Mouse (Mus musculus) G1E-ER4 (cell line): Measurements from ENCODE around the gene Zfp628. TPM values are rescaled to one million over a fixed set of nuclear protein-coding genes. Genes with fewer than 3 reads are reported as not detected.

Experiments
- GATA1 ChIP-seq: IDR thresholded peaks from one replicate; pipeline ENCODE4 v1.8.0; 2012; ENCODE audit warnings: low read length, inconsistent platforms
- polyA plus RNA-seq: library from polyadenylated mRNA; stranded (reverse); fragments of >175 nt; gene quantifications from 2 replicates; pipeline ENCODE4 v1.2.3, GENCODE M21; 2012

Gene Zfp628
- polyA plus RNA-seq, 1 experiment: 57.2 TPM

DNA sequence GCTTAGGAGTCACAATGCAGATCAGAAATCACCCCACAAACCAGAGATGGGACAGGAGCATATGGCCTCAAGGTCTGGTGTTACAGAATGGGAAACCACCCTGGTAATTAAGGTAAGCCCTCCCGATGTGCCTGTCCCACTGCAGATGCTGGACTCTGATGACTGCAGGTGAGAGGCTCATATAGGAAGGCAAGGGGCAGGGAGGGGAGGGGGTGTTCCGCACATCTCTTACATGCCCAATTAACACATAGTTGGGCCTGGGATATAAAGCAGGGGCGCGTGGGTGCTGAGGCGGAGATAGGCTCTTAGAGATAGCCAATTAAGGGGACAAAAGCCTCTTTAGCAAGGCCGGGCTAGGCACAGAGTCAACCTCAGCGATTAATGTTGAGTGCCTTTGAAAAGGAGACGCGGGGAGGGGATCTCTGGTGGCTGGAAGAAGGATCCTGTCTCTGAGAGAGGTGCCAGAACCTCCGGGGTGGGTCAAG, 8.5 kb upstream of the Zfp628 start, which contains the start of gene Gm36210:
Gene Gm36210 (minus strand): TSS at position 51 of the 485 bp plus-strand sequence.
- no peak for TF ChIP-seq GATA1

DNA sequence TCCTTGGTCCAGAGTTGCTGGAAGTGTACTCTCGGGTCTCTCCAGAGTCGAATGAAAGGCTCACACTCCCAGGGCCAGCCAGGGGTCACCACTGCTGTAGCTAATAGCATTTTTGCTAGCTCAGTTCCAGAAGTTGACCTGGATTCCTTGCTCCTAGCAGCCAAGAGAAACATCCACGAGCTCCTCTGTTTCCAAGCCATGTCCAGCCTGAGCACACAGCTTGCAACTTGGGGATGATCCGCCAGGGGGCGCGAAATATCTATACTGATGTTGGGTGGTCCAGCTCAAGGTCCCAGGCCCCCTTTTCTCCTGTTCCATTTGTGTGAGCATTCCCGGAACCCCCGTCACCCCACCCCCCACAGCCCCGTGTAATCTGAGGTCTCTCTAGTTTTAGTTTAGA, 3.5 kb upstream of the Zfp628 start:
- no peak for TF ChIP-seq GATA1

DNA sequence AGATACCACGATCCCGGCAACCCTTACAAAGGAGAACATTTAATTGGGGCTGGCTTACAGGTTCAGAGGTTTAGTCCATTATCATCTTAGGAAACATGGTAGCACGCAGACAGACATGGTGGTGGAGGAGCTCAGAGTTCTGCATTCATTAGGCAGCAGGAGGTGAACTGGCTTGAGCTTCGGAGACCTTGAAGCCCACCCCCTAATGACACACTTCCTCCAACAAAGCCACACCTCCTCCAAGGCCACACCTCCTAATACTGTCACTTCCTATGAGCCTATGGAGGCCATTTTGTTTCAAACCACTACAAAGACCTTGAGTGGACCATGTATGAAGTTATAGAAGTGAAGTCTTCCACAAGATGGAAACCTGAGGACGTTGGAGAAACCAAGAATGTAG, 2.8 kb upstream of the Zfp628 start:
- TF ChIP-seq GATA1: no peak

DNA sequence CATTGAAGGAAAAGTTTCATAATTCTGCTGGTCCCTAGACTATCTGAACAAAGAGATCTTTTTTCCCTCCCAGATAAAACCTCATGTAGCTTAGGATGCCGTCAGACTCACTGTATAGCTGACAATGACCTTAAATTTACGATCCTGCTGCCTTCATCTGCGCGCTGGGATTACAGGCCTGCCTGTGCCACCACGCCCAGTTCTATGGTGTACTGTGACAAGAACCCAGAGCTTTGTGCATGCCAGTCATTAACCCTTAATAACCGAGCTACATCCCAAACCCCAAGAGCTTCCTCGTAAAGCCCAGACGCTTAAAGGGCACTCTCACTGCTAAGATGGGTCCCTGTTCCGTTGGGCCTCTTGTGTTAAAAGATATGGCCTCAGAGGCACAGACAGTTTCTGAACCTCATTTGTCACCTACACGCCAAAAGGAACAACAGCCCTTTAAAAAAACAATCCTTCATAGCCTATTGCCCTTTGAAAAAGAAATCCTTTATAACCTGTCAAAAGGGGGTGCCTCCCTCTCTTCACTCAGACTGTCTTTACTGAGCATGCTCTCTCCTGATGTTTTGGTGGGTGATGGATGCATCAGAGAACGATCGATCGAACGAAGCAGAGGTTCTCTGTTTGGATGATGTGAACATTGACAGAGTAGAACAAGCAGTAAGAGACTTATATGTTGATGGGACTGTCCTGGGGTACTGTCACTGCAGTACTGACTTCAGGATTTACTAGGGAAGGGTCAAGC, 826 bp downstream of the Zfp628 start:
- no peak for TF ChIP-seq GATA1

DNA sequence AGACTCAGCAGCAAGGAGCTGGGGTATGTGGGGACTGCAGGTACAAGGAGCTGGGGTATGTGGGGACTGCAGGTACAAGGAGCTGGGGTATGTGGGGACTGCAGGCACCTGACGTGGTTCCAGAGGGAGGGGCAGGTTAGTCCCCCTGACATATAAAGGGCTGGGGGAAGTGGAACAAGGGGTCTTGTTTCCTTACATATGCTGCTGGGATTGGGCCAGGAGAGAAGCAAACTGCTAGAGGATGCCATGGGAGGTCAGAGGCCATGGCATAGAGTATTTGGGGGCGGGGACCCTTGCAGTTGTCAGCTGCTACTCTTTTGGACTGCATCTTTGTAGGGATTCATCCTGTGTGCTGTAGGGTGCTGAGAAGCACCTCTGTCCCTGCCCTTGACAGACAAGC, 2.5 kb downstream of the Zfp628 start:
- TF ChIP-seq GATA1: no peak

DNA sequence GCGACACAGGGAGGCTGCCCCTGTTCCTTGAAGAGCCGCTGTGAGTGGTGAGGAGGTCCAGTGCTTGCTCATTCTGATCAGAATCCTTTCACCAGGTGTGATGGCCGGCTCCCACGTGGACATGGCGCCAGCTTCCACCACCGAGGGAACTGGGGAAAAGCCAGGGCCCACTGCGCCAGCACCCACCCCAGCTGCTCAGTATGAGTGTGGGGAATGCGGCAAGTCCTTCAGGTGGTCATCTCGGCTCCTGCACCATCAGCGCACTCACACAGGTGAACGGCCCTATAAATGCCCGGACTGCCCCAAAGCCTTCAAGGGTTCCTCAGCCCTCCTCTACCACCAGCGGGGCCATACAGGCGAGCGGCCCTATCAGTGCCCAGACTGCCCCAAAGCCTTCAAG, 3.7 kb downstream of the Zfp628 start:
- TF ChIP-seq GATA1: no peak

DNA sequence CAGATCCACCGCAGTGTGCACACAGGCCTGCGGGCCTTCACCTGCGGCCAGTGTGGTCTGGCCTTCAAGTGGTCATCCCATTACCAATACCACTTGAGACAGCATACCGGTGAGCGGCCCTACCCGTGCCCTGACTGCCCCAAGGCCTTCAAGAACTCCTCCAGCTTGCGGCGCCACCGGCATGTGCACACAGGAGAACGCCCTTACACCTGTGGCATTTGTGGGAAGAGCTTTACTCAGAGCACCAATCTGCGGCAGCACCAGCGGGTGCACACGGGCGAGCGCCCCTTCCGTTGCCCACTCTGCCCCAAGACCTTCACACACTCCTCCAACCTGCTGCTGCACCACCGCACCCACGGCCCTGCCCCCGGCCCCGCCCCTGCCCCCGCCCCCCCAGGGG, 4.1 kb downstream of the Zfp628 start:
- no peak for TF ChIP-seq GATA1

DNA sequence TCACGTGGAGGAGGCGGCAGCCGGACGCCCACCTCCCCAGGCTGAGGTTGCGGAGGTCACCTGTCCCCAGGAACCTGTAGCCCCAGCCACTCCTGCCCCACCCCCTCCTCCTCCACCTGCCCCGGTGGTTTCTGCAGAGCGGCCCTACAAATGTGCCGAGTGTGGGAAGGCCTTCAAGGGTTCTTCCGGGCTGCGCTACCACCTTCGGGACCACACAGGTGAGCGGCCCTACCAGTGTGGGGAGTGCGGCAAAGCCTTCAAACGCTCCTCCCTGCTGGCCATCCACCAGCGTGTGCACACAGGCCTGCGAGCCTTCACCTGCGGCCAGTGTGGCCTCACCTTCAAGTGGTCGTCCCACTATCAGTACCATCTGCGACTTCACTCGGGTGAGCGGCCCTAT, 5.0 kb downstream of the Zfp628 start:
- TF ChIP-seq GATA1: no peak

DNA sequence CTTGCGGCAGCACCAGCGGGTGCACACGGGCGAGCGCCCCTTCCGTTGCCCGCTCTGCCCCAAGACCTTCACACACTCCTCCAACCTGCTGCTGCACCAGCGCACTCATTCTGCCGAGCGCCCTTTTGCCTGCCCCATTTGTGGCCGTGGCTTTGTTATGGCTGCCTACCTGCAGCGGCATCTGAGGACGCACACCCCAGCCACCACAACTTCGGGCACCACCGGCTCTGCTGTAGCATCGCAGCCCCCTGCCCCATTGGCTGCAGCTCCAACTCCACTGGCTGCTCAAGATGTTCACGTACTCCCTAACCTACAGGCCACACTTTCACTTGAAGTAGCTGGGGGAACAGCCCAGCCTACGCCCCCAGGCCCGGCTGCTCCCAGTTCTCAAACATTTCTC, 5.5 kb downstream of the Zfp628 start:
- no peak for TF ChIP-seq GATA1

DNA sequence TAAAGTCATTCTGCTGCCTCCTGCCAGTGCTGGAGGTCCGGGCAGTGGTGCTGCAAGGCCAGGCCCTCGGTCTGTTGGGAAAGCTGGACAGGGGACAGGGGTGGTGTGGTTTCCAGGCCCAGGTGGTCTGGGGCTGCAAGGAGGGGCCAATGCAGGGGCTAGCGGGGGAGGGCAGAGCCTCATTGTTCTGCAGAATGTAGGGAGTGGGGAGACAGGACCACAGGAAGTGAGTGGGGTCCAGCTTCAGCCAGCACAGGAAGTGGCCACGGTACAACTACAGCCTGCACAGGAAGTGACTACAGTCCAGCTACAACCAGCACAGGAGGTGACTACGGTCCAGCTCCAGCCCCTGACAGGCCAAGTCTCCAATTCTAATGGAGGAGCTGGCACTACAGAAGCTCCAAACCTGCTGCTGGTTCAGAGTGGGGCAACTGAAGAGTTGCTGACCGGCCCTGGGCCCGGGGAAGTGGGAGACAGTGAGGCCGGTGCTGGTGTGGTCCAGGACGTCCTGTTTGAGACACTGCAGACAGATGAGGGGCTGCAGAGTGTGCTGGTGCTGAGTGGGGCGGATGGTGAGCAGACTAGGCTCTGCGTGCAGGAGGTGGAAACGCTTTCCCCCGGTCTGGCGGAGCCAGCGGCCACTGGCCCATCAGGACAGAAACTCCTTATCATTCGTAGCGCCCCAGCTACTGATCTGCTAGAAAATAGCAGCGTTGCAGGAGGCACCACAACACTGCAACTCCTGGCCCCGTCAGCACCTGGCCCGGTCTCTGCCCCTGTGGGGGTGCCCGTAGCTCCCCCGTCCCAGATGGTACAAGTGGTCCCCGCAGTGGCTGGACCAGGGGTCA, 6.2 kb downstream of the Zfp628 start:
- no peak for TF ChIP-seq GATA1

DNA sequence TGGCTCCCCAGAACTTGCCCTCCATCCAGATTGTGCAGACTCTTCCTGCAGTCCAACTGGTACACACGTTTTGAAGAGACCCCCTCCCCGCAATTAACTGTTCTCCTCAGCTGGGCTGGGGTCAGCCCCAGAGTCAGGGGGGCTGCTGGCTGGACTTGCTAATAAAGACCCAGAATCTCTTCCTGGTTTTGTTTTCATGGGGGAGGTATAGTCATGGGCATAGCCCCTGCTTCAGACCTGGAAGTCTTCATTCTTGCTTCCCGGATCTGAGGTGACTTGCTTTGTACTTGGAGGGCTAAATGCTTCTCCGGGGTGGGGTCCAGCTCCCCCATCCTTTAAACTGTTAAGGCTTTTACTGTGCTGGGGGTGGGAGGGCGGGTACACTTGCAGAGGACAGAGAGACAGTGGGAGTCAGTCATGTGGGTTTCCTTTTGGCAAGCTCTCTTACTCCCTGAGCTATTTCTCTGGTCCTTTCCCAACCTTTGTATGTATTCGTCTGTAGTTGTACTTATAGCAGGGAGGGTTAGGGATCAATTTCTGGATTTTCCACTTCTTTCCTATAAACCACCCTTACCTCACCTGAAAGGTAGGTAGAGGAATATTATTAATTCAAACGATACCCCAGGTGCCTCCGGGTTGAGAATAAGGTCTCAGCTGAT, 6.9 kb downstream of the Zfp628 start, which contains the start of gene Nat14:
Gene Nat14 (plus strand): TSS at position 205 of the 659 bp plus-strand sequence.
- no peak for TF ChIP-seq GATA1

DNA sequence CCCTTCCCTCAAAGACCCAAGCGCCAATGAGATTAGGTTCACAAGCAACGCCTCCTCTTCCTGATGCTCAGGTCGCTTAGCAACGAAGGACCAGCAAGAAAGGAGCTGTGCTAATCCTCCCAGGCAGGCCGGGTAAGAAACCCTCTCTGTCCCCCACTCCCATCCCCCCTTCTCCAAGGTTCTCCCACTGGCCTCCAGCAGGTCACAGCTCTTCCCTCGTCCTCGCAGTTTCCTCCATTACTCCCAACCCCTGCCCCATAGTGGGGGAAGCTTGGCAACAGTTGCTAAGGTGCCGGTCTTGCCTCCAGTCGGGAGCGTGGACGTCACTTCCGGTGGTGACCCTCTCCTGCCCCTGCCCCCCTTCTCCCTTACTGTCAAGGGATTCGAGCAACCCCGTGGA, 7.5 kb downstream of the Zfp628 start:
- TF ChIP-seq GATA1: no peak

DNA sequence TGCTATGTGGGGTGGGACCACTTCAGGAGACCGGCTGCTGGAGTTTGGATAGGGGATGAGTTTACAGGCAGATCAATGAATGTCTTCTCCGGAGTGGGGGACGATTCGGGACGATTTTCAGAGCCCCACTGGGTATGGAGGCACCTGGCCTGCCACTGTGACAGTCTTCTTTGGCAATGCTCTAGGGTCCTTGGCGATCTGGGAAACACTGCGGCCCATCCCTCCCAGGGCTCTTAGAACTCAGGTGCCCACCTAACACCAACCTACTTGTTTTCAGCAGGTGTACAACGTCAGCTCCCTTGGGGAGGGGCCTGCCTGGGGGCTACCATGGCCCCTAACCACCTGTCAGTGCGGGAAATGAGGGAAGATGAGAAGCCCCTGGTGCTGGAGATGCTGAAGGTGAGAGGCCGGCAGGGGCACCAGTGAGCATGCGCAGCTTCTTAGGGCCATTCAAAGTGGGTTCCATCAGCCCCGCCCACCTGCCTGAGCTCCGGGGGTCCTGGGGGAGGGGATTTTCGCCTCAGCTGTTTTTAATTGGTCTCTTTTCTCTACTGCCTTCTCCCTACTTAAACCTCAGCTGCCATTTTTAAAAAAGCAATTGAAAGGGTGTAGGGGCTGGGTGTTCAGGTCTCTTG, 8.0 kb downstream of the Zfp628 start:
- no peak for TF ChIP-seq GATA1

DNA sequence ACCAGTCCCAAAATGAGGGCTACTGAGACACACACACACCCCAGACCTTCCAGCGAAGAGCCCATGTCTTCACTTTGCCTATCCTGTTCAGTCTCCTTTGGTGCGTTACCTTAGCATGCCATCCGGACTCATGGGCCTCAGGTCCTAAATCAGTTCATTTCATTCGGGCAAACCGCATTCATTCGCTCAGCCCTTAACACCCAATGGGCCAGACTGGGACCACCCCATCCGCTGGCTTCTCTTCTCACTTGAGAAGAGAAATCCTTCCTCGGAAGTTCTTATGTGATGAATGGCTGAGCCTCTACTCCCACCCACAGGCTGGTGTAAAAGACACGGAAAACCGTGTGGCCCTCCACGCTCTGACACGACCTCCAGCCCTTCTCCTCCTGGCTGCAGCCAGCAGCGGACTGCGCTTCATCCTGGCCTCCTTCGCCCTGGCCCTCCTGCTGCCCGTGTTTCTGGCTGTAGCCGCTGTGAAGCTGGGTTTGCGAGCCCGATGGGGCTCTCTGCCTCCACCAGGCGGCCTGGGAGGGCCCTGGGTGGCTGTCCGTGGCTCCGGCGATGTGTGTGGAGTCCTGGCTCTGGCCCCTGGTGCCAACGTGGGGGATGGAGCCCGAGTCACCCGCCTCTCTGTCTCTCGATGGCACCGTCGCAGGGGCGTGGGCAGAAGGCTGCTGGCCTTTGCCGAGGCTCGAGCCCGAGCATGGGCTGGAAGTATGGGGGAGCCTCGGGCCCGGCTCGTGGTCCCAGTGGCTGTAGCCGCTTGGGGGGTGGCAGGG, 8.8 kb downstream of the Zfp628 start:
- TF ChIP-seq GATA1: no peak

DNA sequence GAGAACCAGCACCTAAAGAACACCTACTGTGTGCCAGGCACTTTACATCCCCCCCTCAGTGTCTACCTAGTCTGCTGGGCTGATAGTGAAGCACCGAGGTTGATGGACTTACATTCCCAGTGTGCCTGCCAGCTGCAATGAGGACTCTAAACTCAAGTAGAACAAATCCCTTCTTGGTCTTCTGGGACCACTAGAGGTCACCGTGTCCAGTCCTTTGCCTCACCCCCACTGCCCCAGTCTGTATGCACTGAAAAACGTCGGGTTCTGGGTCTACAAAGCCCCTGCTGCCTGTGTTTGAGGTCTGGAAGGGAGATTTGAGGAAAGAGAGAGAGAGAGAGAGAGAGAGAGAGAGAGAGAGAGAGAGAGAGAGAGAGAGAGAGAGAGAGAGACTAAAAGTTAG, 9.5 kb downstream of the Zfp628 start:
- no peak for TF ChIP-seq GATA1
